Mouse (Mus musculus) right cerebral cortex, adult 18-20 months (tissue): ENCODE results near the gene Spata33.
"Not testable (repeated sequence)": the region's sequence is repeated elsewhere in the genome, so short reads cannot be mapped to it uniquely, and the experiment has no call there.

Experiments
- DNase-seq: peaks from one replicate; pipeline ENCODE4 v3.0.0; 2022; ENCODE audit warnings: mixed read lengths

The Spata33 gene

GRCm38 (mm10) chr8:123233760-123234159 lies 21.1 kb downstream of the Spata33 start:
- no peak for DNase-seq

GRCm38 (mm10) chr8:123234918-123235519 lies 22.4 kb downstream of the Spata33 start:
- peak; percentile 90 for DNase-seq

- DNase-seq: peak; percentile 92
These were observed 23.2 kb downstream of the Spata33 start, which contains the start of gene Spata2l for GRCm38 (mm10) chr8:123235520-123236497. TSS of gene Spata2l (minus strand) at chr8:123236233.

GRCm38 (mm10) chr8:123239398-123239797 lies 26.8 kb downstream of the Spata33 start:
- DNase-seq: no peak

GRCm38 (mm10) chr8:123242107-123242923 lies 29.7 kb downstream of the Spata33 start:
- DNase-seq: no peak

- no peak for DNase-seq
These were observed 30.4 kb downstream of the Spata33 start for GRCm38 (mm10) chr8:123243053-123243452.

GRCm38 (mm10) chr8:123244382-123244781 lies 31.8 kb downstream of the Spata33 start:
- DNase-seq: no peak

GRCm38 (mm10) chr8:123245543-123245942 lies 32.9 kb downstream of the Spata33 start:
- no peak for DNase-seq

GRCm38 (mm10) chr8:123247748-123248147 lies 35.1 kb downstream of the Spata33 start:
- DNase-seq: no peak

GRCm38 (mm10) chr8:123248596-123248995 lies 36.0 kb downstream of the Spata33 start:
- no peak for DNase-seq

- DNase-seq: no peak
These were observed 38.3 kb downstream of the Spata33 start for GRCm38 (mm10) chr8:123250940-123251339.

GRCm38 (mm10) chr8:123252925-123253324 lies 40.3 kb downstream of the Spata33 start:
- DNase-seq: no peak

GRCm38 (mm10) chr8:123253451-123254098 lies 40.9 kb downstream of the Spata33 start:
- no peak for DNase-seq

GRCm38 (mm10) chr8:123254099-123254885 lies 41.7 kb downstream of the Spata33 start, which contains the start of the genes Zfp276 and Vps9d1:
TSS of gene Zfp276 (plus strand) at chr8:123254195.
TSS of gene Vps9d1 (minus strand) at chr8:123254348.
- peak; percentile 80 for DNase-seq

- no peak for DNase-seq
These were observed 42.5 kb downstream of the Spata33 start for GRCm38 (mm10) chr8:123255170-123255569.

- peak; percentile 77 for DNase-seq
These were observed 44.5 kb downstream of the Spata33 start for GRCm38 (mm10) chr8:123257114-123257513.

GRCm38 (mm10) chr8:123257593-123257992 lies 45.0 kb downstream of the Spata33 start:
- not testable (repeated sequence) for DNase-seq

GRCm38 (mm10) chr8:123267926-123268656 lies 55.5 kb downstream of the Spata33 start:
- DNase-seq: no peak

- no peak for DNase-seq
These were observed 58.5 kb downstream of the Spata33 start for GRCm38 (mm10) chr8:123271147-123271546.
